Mouse (Mus musculus): ENCODE results near the gene Ubtf.

Ubtf gene

GRCm38 (mm10) chr11:102344458-102344857 lies 24.9 kb upstream of the Ubtf start:
- DNase-seq = no peak

- DNase-seq = no peak
Measured at GRCm38 (mm10) chr11:102342742-102343141, 23.2 kb upstream of the Ubtf start.

- no peak for DNase-seq
Measured at GRCm38 (mm10) chr11:102341101-102341500, 21.6 kb upstream of the Ubtf start.

- DNase-seq = no peak
Measured at GRCm38 (mm10) chr11:102339624-102340023, 20.1 kb upstream of the Ubtf start.

- no peak for DNase-seq
Measured at GRCm38 (mm10) chr11:102339195-102339594, 19.7 kb upstream of the Ubtf start.

GRCm38 (mm10) chr11:102338561-102338960 lies 19.0 kb upstream of the Ubtf start:
- peak; percentile 34 for DNase-seq

- no peak for DNase-seq
Measured at GRCm38 (mm10) chr11:102337921-102338320, 18.4 kb upstream of the Ubtf start.

GRCm38 (mm10) chr11:102336191-102336590 lies 16.6 kb upstream of the Ubtf start:
- DNase-seq = no peak

GRCm38 (mm10) chr11:102334973-102335700 lies 15.6 kb upstream of the Ubtf start:
- DNase-seq = no peak

- DNase-seq = no peak
Measured at GRCm38 (mm10) chr11:102334010-102334409, 14.5 kb upstream of the Ubtf start.

GRCm38 (mm10) chr11:102333061-102333460 lies 13.5 kb upstream of the Ubtf start:
- DNase-seq = no peak

GRCm38 (mm10) chr11:102331806-102332205 lies 12.3 kb upstream of the Ubtf start:
- no peak for DNase-seq

GRCm38 (mm10) chr11:102330039-102330438 lies 10.5 kb upstream of the Ubtf start:
- no peak for DNase-seq

GRCm38 (mm10) chr11:102329518-102329917 lies 10.0 kb upstream of the Ubtf start:
- no peak for DNase-seq

- DNase-seq = no peak
Measured at GRCm38 (mm10) chr11:102327839-102328238, 8.3 kb upstream of the Ubtf start.

GRCm38 (mm10) chr11:102327250-102327649 lies 7.7 kb upstream of the Ubtf start:
- no peak for DNase-seq

GRCm38 (mm10) chr11:102323516-102323915 lies 4.0 kb upstream of the Ubtf start:
- no peak for DNase-seq

GRCm38 (mm10) chr11:102321931-102322330 lies 2.4 kb upstream of the Ubtf start:
- no peak for DNase-seq

- peak; percentile 73 for DNase-seq
Measured at GRCm38 (mm10) chr11:102320686-102321005, 1.1 kb upstream of the Ubtf start.

GRCm38 (mm10) chr11:102319941-102320685 lies 571 bp upstream of the Ubtf start:
- peak; percentile 84 for DNase-seq

GRCm38 (mm10) chr11:102318576-102319409 lies 749 bp downstream of the Ubtf start:
- DNase-seq = peak; percentile 56

- peak; percentile 74 for DNase-seq
Measured at GRCm38 (mm10) chr11:102317901-102318575, 1.5 kb downstream of the Ubtf start.
